Comparison of ENCODE assay signal across 13 mouse cellular contexts in genomic region chr7:137735873-137736527, GRCm38 (mm10).
"Had no signal": no experiment of that assay in that cellular context is flagged by ENCODE, and none has a peak within 500 bp of the region (broad histone marks: within the 10 kb centered on the region; RNA-seq: fewer than 3 reads in every experiment).

No protein-coding gene starts in this region.

- DNase-seq: lung, adult 18-20 months; lung, embryonic 14.5 days; lung, postnatal 10 days; lung, postnatal 4 days; midbrain, embryonic 14.5 days; retina, postnatal 1 day; right cerebral cortex, adult 18-20 months; right cerebral cortex, postnatal 25 days; right cerebral cortex, postnatal 4 days; spleen, adult 18-20 months; thymus, adult 18-20 months; thymus, postnatal 14 days; thymus, postnatal 36 days had no signal
